In genomic region chr3:50953456-50953855, GRCm38 (mm10) we compare ENCODE assay signal across 27 mouse cellular contexts.
DNase-seq lines count a peak whose midpoint lies in the region; ATAC-seq and TF ChIP-seq lines count a peak whose summit lies in the region.
"Had no signal": no experiment of that assay in that cellular context is flagged by ENCODE, and none has a peak within 500 bp of the region (broad histone marks: within the 10 kb centered on the region; RNA-seq: fewer than 3 reads in every experiment).

No protein-coding gene starts in this region.

- no peaks in the 10 kb centered on the region for H3K27me3 ChIP-seq in C2C12 (ENCODE audit: control insufficient read depth, insufficient read depth, insufficient read length)
- H3K27me3 ChIP-seq in kidney, embryonic 16.5 days (ENCODE audit: insufficient read depth, low read length): no peaks in the 10 kb centered on the region
- no peaks in the 10 kb centered on the region for H3K27me3 ChIP-seq in neural tube, embryonic 15.5 days (replicated peaks)
- H3K27me3 ChIP-seq in forebrain, embryonic 12.5 days: no peaks in the 10 kb centered on the region
- H3K27me3 ChIP-seq: forebrain, embryonic 15.5 days; heart, embryonic 13.5 days; hindbrain, embryonic 12.5 days; limb, embryonic 15.5 days had no signal

- H3K9me3 ChIP-seq in kidney, embryonic 16.5 days (ENCODE audit: low read length): no peaks in the 10 kb centered on the region
- H3K9me3 ChIP-seq in neural tube, embryonic 15.5 days (replicated peaks): no peaks in the 10 kb centered on the region
- no peaks in the 10 kb centered on the region for H3K9me3 ChIP-seq in forebrain, embryonic 12.5 days
- H3K9me3 ChIP-seq: forebrain, embryonic 15.5 days; heart, embryonic 13.5 days; hindbrain, embryonic 12.5 days; limb, embryonic 15.5 days had no signal

- no peak overlapping the region for H3K27ac ChIP-seq in kidney, embryonic 16.5 days (ENCODE audit: low read length)
- 0 out of 2 replicates have a peak overlapping the region, but pooled peaks have one; percentile 37 for H3K27ac ChIP-seq in neural tube, embryonic 15.5 days (replicated peaks)
- no peak overlapping the region for H3K27ac ChIP-seq in forebrain, embryonic 12.5 days
- H3K27ac ChIP-seq: forebrain, embryonic 15.5 days; heart, adult 2 months; heart, embryonic 13.5 days; hindbrain, embryonic 12.5 days; limb, embryonic 15.5 days; liver, embryonic 14.5 days had no signal

- no peak overlapping the region for H3K4me2 ChIP-seq in kidney, embryonic 16.5 days (replicated peaks; ENCODE audit: low read depth, low read length)
- H3K4me2 ChIP-seq in neural tube, embryonic 15.5 days: no peak overlapping the region
- no peak overlapping the region for H3K4me2 ChIP-seq in forebrain, embryonic 12.5 days
- H3K4me2 ChIP-seq: forebrain, embryonic 15.5 days; heart, embryonic 13.5 days; hindbrain, embryonic 12.5 days; limb, embryonic 15.5 days; lung, embryonic 14.5 days had no signal

- ATAC-seq in kidney, embryonic 16.5 days (ENCODE audit: low FRiP score, low TSS enrichment): peak; percentile 73; the same call in 1 of the 2 replicates
- ATAC-seq in neural tube, embryonic 15.5 days (ENCODE audit: low FRiP score): no peak
- ATAC-seq in forebrain, embryonic 12.5 days (ENCODE audit: low FRiP score): no peak
- ATAC-seq: activated CD4-positive, CD25-positive, alpha-beta regulatory T cell, adult 4 months; forebrain, embryonic 15.5 days; inflammation-experienced regulatory T-cells, adult 6 months; midbrain, embryonic 16.5 days had no signal

- 52% methylated on average over 6 of the region's 6 CpGs for whole genome bisulfite sequencing in kidney, embryonic 16.5 days
- 59% methylated on average over 6 of the region's 6 CpGs for WGBS in neural tube, embryonic 15.5 days
- 84% methylated on average over 6 of the region's 6 CpGs for WGBS in forebrain, embryonic 12.5 days

- H3K79me3 ChIP-seq in C2C12 (ENCODE audit: low read depth): no peaks in the 10 kb centered on the region

- no peaks in the 10 kb centered on the region for H3K79me2 ChIP-seq in C2C12 (ENCODE audit: control insufficient read depth, insufficient read depth)

- no peak overlapping the region for H3K9ac ChIP-seq in kidney, embryonic 16.5 days (replicated peaks; ENCODE audit: low read length)
- H3K9ac ChIP-seq in neural tube, embryonic 15.5 days (replicated peaks): no peak overlapping the region
- no peak overlapping the region for H3K9ac ChIP-seq in forebrain, embryonic 12.5 days
- H3K9ac ChIP-seq: forebrain, embryonic 15.5 days; heart, embryonic 13.5 days; hindbrain, embryonic 12.5 days; limb, embryonic 15.5 days; liver, embryonic 14.5 days; lung, embryonic 14.5 days had no signal

- no peak for TF ChIP-seq CTCF in C2C12 (IDR thresholded peaks at IDR 0.05; ENCODE audit: control insufficient read depth, insufficient read depth, insufficient read length)

- DNase-seq in kidney, adult 9 months: peak; percentile 11
- no peak for DNase-seq in kidney, postnatal 14 days
- no peak for DNase-seq in embryo, embryonic 11 days
- DNase-seq: adrenal gland, adult 8-10 months; B cell, adult 2 months; cerebellum, adult 11-12 months; cerebellum, postnatal 25 days; gastrocnemius, postnatal 14 days; heart, adult 2 months; layer of hippocampus, adult 9-11 months; lung, embryonic 14.5 days; lung, postnatal 36 days; right cerebral cortex, adult 18-20 months; right cerebral cortex, postnatal 4 days; thymus, postnatal 14 days had no signal

- H3ac ChIP-seq in C2C12 (ENCODE audit: control insufficient read depth, insufficient read length, low read depth): no peak overlapping the region

- H3K4me1 ChIP-seq in kidney, embryonic 16.5 days (ENCODE audit: insufficient read depth, low read length): no peaks in the 10 kb centered on the region
- H3K4me1 ChIP-seq in neural tube, embryonic 15.5 days: no peaks in the 10 kb centered on the region
- no peaks in the 10 kb centered on the region for H3K4me1 ChIP-seq in forebrain, embryonic 12.5 days
- H3K4me1 ChIP-seq: forebrain, embryonic 15.5 days; hindbrain, embryonic 12.5 days; limb, embryonic 15.5 days had no signal

- no peak overlapping the region for H3K4me3 ChIP-seq in C2C12 (ENCODE audit: insufficient read depth, poor library complexity, severe bottlenecking)
- no peak overlapping the region for H3K4me3 ChIP-seq in kidney, embryonic 16.5 days (ENCODE audit: low read length)
- H3K4me3 ChIP-seq in neural tube, embryonic 15.5 days (replicated peaks): no peak overlapping the region
- no peak overlapping the region for H3K4me3 ChIP-seq in forebrain, embryonic 12.5 days (replicated peaks)
- H3K4me3 ChIP-seq: forebrain, embryonic 15.5 days; heart, adult 2 months; heart, embryonic 13.5 days; hindbrain, embryonic 12.5 days; limb, embryonic 15.5 days had no signal

- H3K36me3 ChIP-seq in C2C12 (ENCODE audit: control insufficient read depth, insufficient read depth): no peaks in the 10 kb centered on the region
- no peaks in the 10 kb centered on the region for H3K36me3 ChIP-seq in kidney, embryonic 16.5 days (ENCODE audit: insufficient read depth, low read length)
- H3K36me3 ChIP-seq in neural tube, embryonic 15.5 days: no peaks in the 10 kb centered on the region
- H3K36me3 ChIP-seq in forebrain, embryonic 12.5 days (replicated peaks): no peaks in the 10 kb centered on the region
- H3K36me3 ChIP-seq: forebrain, embryonic 15.5 days; heart, embryonic 13.5 days; hindbrain, embryonic 12.5 days; limb, embryonic 15.5 days had no signal

TF ChIP-seq in C2C12, 6 proteins besides CTCF, POLR2A, EP300 and RAD21:
- TF ChIP-seq USF1 (IDR thresholded peaks at IDR 0.05; ENCODE audit: low read depth) (no peak), MAX (IDR thresholded peaks at IDR 0.05) (no peak), MYOD1 (IDR thresholded peaks at IDR 0.05; ENCODE audit: control insufficient read depth, insufficient read length, low read depth) (peak; percentile 38)
